Mouse (Mus musculus) forebrain, embryonic 14.5 days (tissue): Measurements from ENCODE around the gene Prx. TPM values are rescaled to one million over a fixed set of nuclear protein-coding genes. Genes with fewer than 3 reads are reported as not detected.

Experiments used
- ATAC-seq: fragments of 200-750 bp; cut with Nextera tagmentation; 2 replicates; pipeline ENCODE4 v1.8.0; 2017; ENCODE audit warnings: mild to moderate bottlenecking, moderate library complexity
- DNase-seq: peaks from one replicate; pipeline ENCODE4 v3.0.0-alpha.2; 2015; ENCODE audit warnings: low spot score
- H3K27ac ChIP-seq: fragments of 300-500 bp; sonication (generic); 2 replicates; pipeline ENCODE4 v1.5.1; 2014; ENCODE audit warnings: low read depth, mild to moderate bottlenecking, control low read depth, low read length, moderate library complexity
- H3K27me3 ChIP-seq: fragments of 300-500 bp; sonication (generic); replicated peaks from 2 replicates; pipeline ENCODE4 v1.6.1; 2014; ENCODE audit warnings: low read length, control low read depth, mixed read lengths; ENCODE audit not compliant: control insufficient read depth, insufficient read depth
- H3K36me3 ChIP-seq: fragments of 300-500 bp; sonication (generic); 2 replicates; pipeline ENCODE4 v1.6.1; 2014; ENCODE audit warnings: low read length, control low read depth; ENCODE audit not compliant: control insufficient read depth, insufficient read depth
- H3K4me1 ChIP-seq: fragments of 300-500 bp; sonication (generic); 2 replicates; pipeline ENCODE4 v1.6.1; 2014; ENCODE audit warnings: antibody characterized with exemption, low read length, control low read depth; ENCODE audit not compliant: control insufficient read depth, insufficient read depth
- H3K4me2 ChIP-seq: fragments of 300-500 bp; sonication (generic); 2 replicates; pipeline ENCODE4 v1.6.1; 2014; ENCODE audit warnings: mild to moderate bottlenecking, control low read depth, low read length
- H3K4me3 ChIP-seq: fragments of 300-500 bp; sonication (generic); 2 replicates; pipeline ENCODE4 v1.5.1; 2014; ENCODE audit warnings: low read depth, low read length, control low read depth
- H3K9ac ChIP-seq: fragments of 300-500 bp; sonication (generic); 2 replicates; pipeline ENCODE4 v1.6.1; 2014; ENCODE audit warnings: mild to moderate bottlenecking, low read length, control low read depth, moderate library complexity
- H3K9me3 ChIP-seq: fragments of 300-500 bp; sonication (generic); replicated peaks from 2 replicates; pipeline ENCODE4 v1.6.1; 2016; ENCODE audit warnings: low read length, control low read depth, mixed read lengths; ENCODE audit not compliant: control insufficient read depth
- WGBS: fragments of 180-500 bp; shearing (Covaris S2); extraction: QIAGEN DNeasy Blood & Tissue Kit; methylation state at CpG from one replicate; pipeline ENCODE4 v1.1.7; 2014; 5-methylcytosine and 5-hydroxymethylcytosine counted together
- polyA plus RNA-seq: library from polyadenylated mRNA; unstranded; fragments of >200 nt; fragmentation: Nextera tagmentation; extraction: Ambion mirVana; gene quantifications from 2 replicates; pipeline ENCODE4 v1.2.1, GENCODE M21; 2014

The Prx gene
- polyA plus RNA-seq, 1 experiment from 2014 or later: 0.55 TPM

- no peaks in the 10 kb centered on the region for H3K36me3 ChIP-seq
- H3K9me3 ChIP-seq: no peaks in the 10 kb centered on the region
- no peak overlapping the region for H3K4me2 ChIP-seq
- ATAC-seq (no peak), DNase-seq (no peak)
- no peaks in the 10 kb centered on the region for H3K27me3 ChIP-seq
- H3K4me1 ChIP-seq: no peaks in the 10 kb centered on the region
- 95% methylated on average over 13 of the region's 13 CpGs for WGBS
- H3K9ac ChIP-seq: no peak overlapping the region
- no peak overlapping the region for H3K27ac ChIP-seq
- H3K4me3 ChIP-seq: no peak overlapping the region
Measured at GRCm38 (mm10) chr7:27523805-27524204, 24.7 kb downstream of the Prx start.

GRCm38 (mm10) chr7:27526039-27526827 lies 27.1 kb downstream of the Prx start:
- H3K9ac ChIP-seq: no peak overlapping the region
- H3K4me2 ChIP-seq: no peak overlapping the region
- H3K27ac ChIP-seq: no peak overlapping the region
- 24% methylated on average over 10 of the region's 10 CpGs for WGBS
- no peaks in the 10 kb centered on the region for H3K4me1 ChIP-seq
- ATAC-seq: peak; percentile 87
- no peaks in the 10 kb centered on the region for H3K27me3 ChIP-seq
- peaks cover 11% of the 10 kb centered on the region for H3K36me3 ChIP-seq
- no peaks in the 10 kb centered on the region for H3K9me3 ChIP-seq
- H3K4me3 ChIP-seq: no peak overlapping the region
- DNase-seq: peak; percentile 91

- no peaks in the 10 kb centered on the region for H3K9me3 ChIP-seq
- H3K4me3 ChIP-seq: no peak overlapping the region
- DNase-seq (no peak), ATAC-seq (no peak)
- no peak overlapping the region for H3K27ac ChIP-seq
- no peaks in the 10 kb centered on the region for H3K4me1 ChIP-seq
- H3K9ac ChIP-seq: no peak overlapping the region
- no peak overlapping the region for H3K4me2 ChIP-seq
- H3K36me3 ChIP-seq: peaks cover 35% of the 10 kb centered on the region
- WGBS: 86% methylated on average over 21 of the region's 21 CpGs
- H3K27me3 ChIP-seq: no peaks in the 10 kb centered on the region
Measured at GRCm38 (mm10) chr7:27529070-27529469, 29.9 kb downstream of the Prx start.

- ATAC-seq (no peak), DNase-seq (no peak)
- WGBS: 71% methylated on average over 3 of the region's 3 CpGs
- no peak overlapping the region for H3K4me3 ChIP-seq
- no peaks in the 10 kb centered on the region for H3K4me1 ChIP-seq
- H3K9ac ChIP-seq: no peak overlapping the region
- H3K9me3 ChIP-seq: no peaks in the 10 kb centered on the region
- H3K4me2 ChIP-seq: no peak overlapping the region
- no peaks in the 10 kb centered on the region for H3K27me3 ChIP-seq
- no peak overlapping the region for H3K27ac ChIP-seq
- H3K36me3 ChIP-seq: peaks cover 49% of the 10 kb centered on the region
Measured at GRCm38 (mm10) chr7:27530937-27531336, 31.8 kb downstream of the Prx start.

GRCm38 (mm10) chr7:27531707-27532106 lies 32.6 kb downstream of the Prx start:
- H3K9ac ChIP-seq: no peak overlapping the region
- no peaks in the 10 kb centered on the region for H3K9me3 ChIP-seq
- no peak overlapping the region for H3K4me3 ChIP-seq
- ATAC-seq: no peak
- no peaks in the 10 kb centered on the region for H3K27me3 ChIP-seq
- DNase-seq: no peak
- H3K27ac ChIP-seq: no peak overlapping the region
- peaks cover 56% of the 10 kb centered on the region for H3K36me3 ChIP-seq
- WGBS: 90% methylated on average over 10 of the region's 10 CpGs
- H3K4me1 ChIP-seq: no peaks in the 10 kb centered on the region
- H3K4me2 ChIP-seq: no peak overlapping the region

GRCm38 (mm10) chr7:27532480-27533050 lies 33.4 kb downstream of the Prx start:
- Histone ChIP-seq H3K9me3 (no peaks in the 10 kb centered on the region), H3K9ac (no peak overlapping the region), H3K4me2 (no peak overlapping the region), H3K27me3 (no peaks in the 10 kb centered on the region), H3K27ac (no peak overlapping the region), H3K36me3 (peaks cover 63% of the 10 kb centered on the region), H3K4me3 (no peak overlapping the region), H3K4me1 (no peaks in the 10 kb centered on the region)
- ATAC-seq: no peak
- 94% methylated on average over 9 of the region's 9 CpGs for WGBS
- no peak for DNase-seq

- no peaks in the 10 kb centered on the region for H3K9me3 ChIP-seq
- H3K9ac ChIP-seq: no peak overlapping the region
- ATAC-seq (no peak), DNase-seq (no peak)
- peaks cover 72% of the 10 kb centered on the region for H3K36me3 ChIP-seq
- no peaks in the 10 kb centered on the region for H3K27me3 ChIP-seq
- no peak overlapping the region for H3K4me3 ChIP-seq
- no peaks in the 10 kb centered on the region for H3K4me1 ChIP-seq
- 87% methylated on average over 2 of the region's 2 CpGs for WGBS
- H3K4me2 ChIP-seq: no peak overlapping the region
- no peak overlapping the region for H3K27ac ChIP-seq
Measured at GRCm38 (mm10) chr7:27535386-27535785, 36.3 kb downstream of the Prx start.

- H3K4me2 ChIP-seq: no peak overlapping the region
- no peak overlapping the region for H3K9ac ChIP-seq
- H3K27me3 ChIP-seq: no peaks in the 10 kb centered on the region
- peaks cover 3% of the 10 kb centered on the region; the same call in 1 of the 2 replicates for H3K4me1 ChIP-seq
- no peaks in the 10 kb centered on the region for H3K9me3 ChIP-seq
- 95% methylated on average over 6 of the region's 6 CpGs for WGBS
- ATAC-seq (no peak), DNase-seq (no peak)
- H3K4me3 ChIP-seq: no peak overlapping the region
- H3K27ac ChIP-seq: no peak overlapping the region
- H3K36me3 ChIP-seq: peaks cover 69% of the 10 kb centered on the region
Measured at GRCm38 (mm10) chr7:27536618-27537017, 37.5 kb downstream of the Prx start.

- Histone ChIP-seq H3K27ac (no peak overlapping the region), H3K36me3 (peaks cover 55% of the 10 kb centered on the region), H3K9ac (no peak overlapping the region), H3K4me2 (no peak overlapping the region), H3K9me3 (no peaks in the 10 kb centered on the region), H3K4me3 (no peak overlapping the region), H3K4me1 (peaks cover 8% of the 10 kb centered on the region; the same call in 1 of the 2 replicates), H3K27me3 (no peaks in the 10 kb centered on the region)
- WGBS: 89% methylated on average over 8 of the region's 8 CpGs
- ATAC-seq (no peak), DNase-seq (no peak)
Measured at GRCm38 (mm10) chr7:27537998-27538397, 38.9 kb downstream of the Prx start.
